Mouse (Mus musculus) megakaryocyte progenitor cell, adult 5-6 weeks (primary cell): Measurements from ENCODE around the gene Ror1. TPM values are rescaled to one million over a fixed set of nuclear protein-coding genes. Genes with fewer than 3 reads are reported as not detected.

Experiments
- ATAC-seq: replicated peaks from 2 replicates; pipeline ENCODE4 v1.8.0; 2016; ENCODE audit warnings: mild to moderate bottlenecking, moderate TSS enrichment, inconsistent platforms; ENCODE audit not compliant: poor library complexity
- total RNA-seq, 2 experiments: library from RNA; stranded (forward) in 1 of 2; stranded (reverse) in 1 of 2; fragments of 157-497, 149-512 nt in 1 of 2; fragments of 200-1000 nt in 1 of 2; gene quantifications; 2 replicates each; pipeline versions ENCODE4 v1.2.3 to v1.2.4; 2015 to 2017

Ror1 gene
- total RNA-seq, 2 experiments from 2014 or later: not detected

GRCm38 (mm10) chr4:100297678-100298077, 202.1 kb downstream of the Ror1 start:
- ATAC-seq: no peak

DNA sequence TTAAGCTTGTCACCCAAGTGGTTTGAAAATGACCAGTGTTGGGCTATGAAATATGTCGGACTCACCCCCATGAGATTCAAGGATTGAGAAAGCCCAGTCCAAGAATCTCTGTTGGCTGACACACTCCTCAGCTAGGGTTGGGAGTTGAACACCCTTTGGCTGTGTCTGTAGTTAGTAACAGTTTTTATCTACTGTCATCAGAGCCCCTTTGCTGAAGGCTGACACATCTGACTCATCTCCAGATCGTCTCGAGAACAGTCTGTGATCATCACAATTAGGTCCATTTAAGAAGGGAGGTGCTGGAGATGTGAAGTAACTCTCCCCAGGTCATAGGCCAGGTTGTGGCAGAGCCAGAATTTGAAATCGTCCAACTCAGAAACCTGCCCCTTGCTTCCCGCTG, 203.0 kb downstream of the Ror1 start:
- ATAC-seq: no peak

DNA sequence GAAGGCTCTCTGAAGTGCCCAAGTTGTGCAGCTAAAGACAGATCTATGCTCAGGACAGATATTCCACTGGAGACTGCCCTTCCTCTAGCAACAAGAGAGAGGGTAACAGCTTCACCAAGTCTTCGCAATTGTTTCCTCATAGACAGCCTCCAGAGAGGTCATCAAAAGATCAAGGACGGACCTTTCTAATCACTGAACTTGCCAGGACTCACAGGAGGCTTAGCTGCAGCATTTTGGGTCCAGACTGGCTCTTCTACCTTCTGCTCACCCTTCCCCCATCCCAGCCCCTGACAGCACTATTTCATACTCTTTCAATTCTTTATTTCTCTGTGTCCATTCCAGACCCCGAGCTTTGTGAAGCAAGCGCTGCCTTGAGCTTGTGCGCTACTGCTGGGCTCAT, 204.6 kb downstream of the Ror1 start:
- ATAC-seq: no peak

GRCm38 (mm10) chr4:100301423-100301822, 205.8 kb downstream of the Ror1 start:
- ATAC-seq: no peak

DNA sequence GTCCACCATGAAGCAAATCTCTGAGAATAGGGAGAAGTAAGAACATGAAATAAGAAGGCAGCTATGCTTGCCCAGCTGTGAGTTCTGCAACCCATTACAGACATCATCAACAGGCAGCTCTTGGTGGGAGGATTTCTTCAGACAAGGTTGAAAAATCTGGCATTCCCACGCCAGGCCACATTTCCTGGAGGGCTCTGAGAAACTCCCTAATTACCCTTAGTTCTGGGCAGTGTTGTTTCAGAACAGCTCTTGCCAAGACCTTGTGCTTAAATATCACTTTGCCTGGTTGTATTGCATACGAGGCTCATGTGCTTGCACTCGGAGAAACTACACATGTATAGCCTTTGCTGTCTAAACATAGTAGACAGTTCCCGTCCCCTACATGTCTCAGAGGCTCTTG, 211.8 kb downstream of the Ror1 start:
- ATAC-seq: no peak

DNA sequence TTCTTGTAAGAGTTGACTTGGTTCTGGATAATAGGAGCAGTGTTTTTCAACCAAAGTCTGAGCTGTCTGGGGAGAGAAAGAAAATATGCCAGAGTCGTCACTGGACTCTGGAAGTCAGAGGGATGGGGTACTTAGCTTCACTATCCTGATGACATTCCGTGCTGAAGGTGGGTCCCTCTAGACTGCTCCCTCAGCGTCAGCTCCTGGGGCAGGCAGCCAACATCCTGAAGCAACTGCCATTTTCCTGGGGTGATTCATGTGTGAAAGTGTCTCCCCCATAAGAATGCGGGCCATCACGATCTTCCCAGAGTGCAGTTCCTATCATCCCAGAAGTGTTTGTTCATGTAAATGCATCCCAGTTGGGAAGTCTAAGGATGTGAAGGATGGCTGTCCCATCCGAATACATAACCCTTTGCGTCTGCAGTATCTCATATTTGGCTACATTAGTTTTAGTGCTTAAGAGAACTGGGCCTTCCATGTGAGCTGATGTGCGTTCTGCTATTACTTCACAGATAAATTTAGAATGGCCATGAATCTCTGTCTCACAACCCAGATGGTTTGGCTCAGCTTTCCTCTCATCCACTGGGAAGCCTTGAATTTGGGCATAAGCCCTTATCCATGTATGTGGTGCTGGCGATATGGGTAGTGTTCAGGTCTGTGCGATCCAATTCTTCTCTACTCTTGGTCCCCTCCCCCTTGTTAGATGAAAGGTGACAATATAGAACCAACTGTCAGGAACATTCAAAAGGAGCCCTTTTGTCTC, 216.4 kb downstream of the Ror1 start:
- no peak for ATAC-seq

DNA sequence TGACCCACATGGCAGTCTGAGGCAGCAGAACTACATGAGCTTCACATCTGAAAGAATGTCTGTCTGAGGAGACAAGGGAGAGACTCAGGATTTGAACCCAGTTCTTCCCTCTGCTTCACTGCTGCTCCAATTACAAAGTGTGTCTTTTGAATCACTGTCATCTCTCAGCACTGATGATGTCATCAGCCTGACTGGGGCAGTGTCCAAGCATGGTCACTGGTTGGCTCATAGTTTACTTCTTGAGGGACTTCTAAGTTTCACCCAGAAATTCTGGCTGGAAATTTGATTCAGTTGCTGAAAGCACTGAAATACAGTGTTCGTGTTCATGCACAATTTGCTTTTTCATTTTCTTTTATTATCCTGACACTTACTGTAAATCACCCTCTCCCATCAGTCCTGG, 219.5 kb downstream of the Ror1 start:
- ATAC-seq: no peak

GRCm38 (mm10) chr4:100321758-100322157, 226.2 kb downstream of the Ror1 start:
- ATAC-seq: no peak

- ATAC-seq: no peak
Observed at GRCm38 (mm10) chr4:100324719-100325515, 229.3 kb downstream of the Ror1 start.

- ATAC-seq: no peak
Observed at GRCm38 (mm10) chr4:100328361-100328970, 232.9 kb downstream of the Ror1 start.

DNA sequence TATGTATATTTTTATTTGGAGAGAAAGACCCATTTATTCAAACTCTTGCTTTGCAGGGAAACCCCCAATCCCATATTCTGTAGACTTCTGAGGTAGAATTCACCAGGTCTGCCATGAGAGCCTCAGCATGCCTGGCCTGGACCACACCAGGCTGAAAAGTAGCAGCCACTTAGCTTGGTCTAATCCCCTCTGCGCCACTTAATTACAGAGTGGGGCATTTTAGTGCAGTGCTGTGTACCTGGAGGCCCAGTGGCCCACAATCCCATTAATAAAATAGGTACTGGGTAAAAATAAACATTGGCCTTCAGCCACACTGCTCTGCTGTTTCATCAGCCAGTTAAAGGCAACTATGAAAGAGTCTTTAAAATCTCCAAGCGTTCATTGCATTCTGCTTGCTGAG, 239.6 kb downstream of the Ror1 start:
- no peak for ATAC-seq

GRCm38 (mm10) chr4:100347791-100348190, 252.2 kb downstream of the Ror1 start:
- ATAC-seq: peak; percentile 77

- no peak for ATAC-seq
Observed at GRCm38 (mm10) chr4:100350106-100350795, 254.7 kb downstream of the Ror1 start.

GRCm38 (mm10) chr4:100351797-100352290, 256.3 kb downstream of the Ror1 start:
- ATAC-seq: no peak

- ATAC-seq: no peak
Observed at GRCm38 (mm10) chr4:100355566-100355965, 260.0 kb downstream of the Ror1 start.

DNA sequence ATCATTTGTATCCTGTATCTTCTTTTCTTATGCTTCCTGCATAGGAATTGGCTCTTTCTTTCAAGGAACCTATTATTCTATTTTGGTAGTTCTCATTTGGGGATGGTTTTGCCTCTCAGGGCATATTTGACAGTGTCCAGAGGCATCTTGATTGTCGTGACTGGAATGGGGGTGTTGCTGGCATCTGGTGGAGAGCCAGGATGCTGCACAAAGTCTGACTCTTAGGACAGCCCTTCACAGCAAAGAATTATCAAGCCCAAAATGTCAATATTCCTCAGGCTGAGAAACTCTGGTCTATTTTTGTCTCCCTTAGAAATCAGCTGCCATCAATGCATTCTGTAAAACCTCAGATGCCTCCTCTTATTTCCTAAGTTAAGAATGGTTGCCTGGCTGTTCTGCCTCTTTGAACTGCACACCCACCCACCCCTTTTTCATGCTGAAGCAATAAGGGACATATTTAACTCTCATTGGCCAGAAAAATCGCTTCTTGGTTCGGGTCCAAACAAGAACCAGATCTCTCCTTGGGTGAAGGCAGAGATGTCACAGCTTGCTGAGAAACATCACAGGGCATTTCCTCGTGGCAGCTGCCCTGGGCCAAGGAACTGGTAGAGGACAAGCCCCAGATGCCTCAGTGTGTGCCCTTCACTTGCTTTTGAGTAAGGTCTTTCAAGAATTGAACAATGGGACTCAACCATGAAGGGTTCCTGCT, 262.4 kb downstream of the Ror1 start:
- no peak for ATAC-seq

DNA sequence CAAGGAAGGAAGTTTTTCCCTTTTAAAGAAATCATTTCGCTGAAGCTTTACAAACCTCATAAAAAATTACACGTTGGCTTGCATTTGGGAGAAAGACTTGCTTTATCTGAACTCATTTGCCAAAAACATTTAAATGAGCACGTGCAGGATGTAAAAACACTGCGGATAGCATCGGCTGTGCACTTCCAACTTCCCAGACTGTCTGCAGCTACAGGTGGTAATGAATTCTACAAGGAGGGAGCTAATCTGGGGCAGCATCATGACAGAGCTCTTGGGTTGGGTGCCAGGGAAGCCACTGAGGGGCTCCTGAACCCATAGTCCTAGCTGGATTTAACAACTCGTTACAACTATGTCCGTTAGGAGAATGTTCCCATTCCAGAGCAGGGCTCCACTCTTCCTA, 268.1 kb downstream of the Ror1 start:
- no peak for ATAC-seq

GRCm38 (mm10) chr4:100368691-100369090, 273.1 kb downstream of the Ror1 start:
- ATAC-seq: no peak

DNA sequence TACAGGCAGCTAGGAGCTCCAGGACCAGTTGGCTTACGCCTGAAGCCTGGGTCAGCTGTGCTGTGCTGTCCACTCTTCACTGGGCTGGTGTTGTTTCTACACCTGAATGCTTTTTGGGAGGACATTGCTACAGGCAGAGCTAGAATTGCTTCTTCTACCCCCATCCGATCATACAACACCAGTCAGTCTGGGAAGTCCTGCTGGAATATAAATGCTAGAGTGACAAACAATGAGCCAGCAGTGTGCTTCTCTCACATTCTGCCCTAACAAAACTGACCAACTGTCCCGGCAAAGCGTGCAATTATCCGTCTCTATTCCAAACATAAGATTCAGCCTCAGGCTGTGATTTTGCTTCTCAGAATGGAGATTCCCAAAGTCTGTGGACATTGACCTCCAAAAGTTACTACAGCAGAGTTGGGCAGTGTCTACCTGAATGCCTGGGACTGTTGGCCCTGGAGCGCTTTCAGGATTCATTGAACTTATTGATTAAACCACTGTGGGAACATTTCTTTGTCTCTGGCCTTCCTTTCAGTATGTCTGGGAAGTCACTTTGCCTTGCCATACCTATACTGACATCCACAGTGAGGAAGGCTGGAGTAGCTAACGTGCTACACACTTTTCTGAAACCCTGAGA, 274.1 kb downstream of the Ror1 start:
- ATAC-seq: no peak

DNA sequence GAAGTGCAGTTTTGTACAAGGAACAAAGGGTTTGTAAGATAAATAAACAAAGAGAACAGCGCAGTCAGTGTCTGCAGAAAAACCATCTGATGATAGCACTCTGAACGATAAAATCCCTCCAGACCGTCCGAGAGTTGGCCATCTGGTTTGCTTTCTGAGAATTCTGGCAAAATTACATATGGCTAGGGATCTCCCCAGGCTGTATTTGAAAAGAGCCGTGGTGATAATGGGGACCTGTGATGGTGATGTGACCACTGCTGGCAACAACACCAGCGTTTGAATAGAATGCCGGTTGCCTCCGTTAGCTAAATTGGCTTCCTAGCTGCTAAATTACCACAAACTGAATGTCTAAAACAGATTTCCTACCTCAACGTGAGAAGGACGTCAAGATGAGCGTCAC, 277.2 kb downstream of the Ror1 start:
- no peak for ATAC-seq
